Mouse (Mus musculus) kidney, adult 2 months (tissue): Measurements from ENCODE around the gene Ctdspl.

Source experiments
- CTCF ChIP-seq: fragments of 200-500 bp; conservative IDR thresholded peaks from 2 replicates; pipeline ENCODE4 v1.5.1; 2011; ENCODE audit warnings: low read depth, mild to moderate bottlenecking, control low read depth, low read length, moderate library complexity, mixed read lengths; ENCODE audit not compliant: insufficient read depth, insufficient read length
- POLR2A ChIP-seq: fragments of 200-500 bp; IDR thresholded peaks from one replicate; pipeline ENCODE4 v1.6.1; 2011; ENCODE audit warnings: low read depth, low read length, control low read depth

DNA sequence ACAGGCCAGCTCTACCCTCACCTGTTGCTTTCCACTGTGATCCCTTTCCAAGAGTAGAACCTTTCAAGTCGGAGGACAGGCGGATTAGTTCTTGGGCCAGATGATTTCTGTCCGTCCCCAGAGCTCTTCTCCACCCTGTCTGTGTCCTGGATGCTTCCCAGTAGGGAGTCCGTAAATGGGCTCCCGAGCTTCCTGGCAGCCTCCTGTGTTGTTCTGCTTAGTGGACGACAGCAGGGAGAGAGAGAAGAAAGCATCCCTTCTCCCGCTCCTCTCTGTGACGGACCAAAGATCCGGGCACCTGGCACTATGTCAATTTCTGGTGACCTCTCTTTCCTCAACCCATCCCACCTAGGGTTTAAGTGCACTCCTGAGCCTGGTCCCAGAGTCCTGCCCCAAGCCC, 49.5 kb downstream of the Ctdspl start:
- TF ChIP-seq CTCF = no peak
- TF ChIP-seq POLR2A = no peak
